8 mouse cellular contexts compared by ENCODE assay signal in genomic region chr13:22033741-22034442, GRCm38 (mm10). TPM values are rescaled to one million over a fixed set of nuclear protein-coding genes. Genes with fewer than 3 reads are reported as not detected.
DNase-seq lines count a peak whose midpoint lies in the region; ATAC-seq and TF ChIP-seq lines count a peak whose summit lies in the region.

No protein-coding gene starts in this region.

- H3K27ac ChIP-seq in kidney, postnatal 0 days = peak overlapping the region; percentile 60; the same call in 1 of the 2 replicates
- H3K27ac ChIP-seq in bone marrow macrophage, adult 2 months (ENCODE audit: insufficient read depth, low read depth, low read length) = peak overlapping the region; percentile 73
- H3K27ac ChIP-seq in hindbrain, embryonic 12.5 days = no peak overlapping the region
- H3K27ac ChIP-seq in midbrain, embryonic 12.5 days (replicated peaks) = peak overlapping the region; percentile 85; the same call in 1 of the 2 replicates

- TF ChIP-seq CTCF in kidney, postnatal 0 days (IDR thresholded peaks at IDR 0.05; ENCODE audit: low read depth) = no peak
- TF ChIP-seq CTCF in bone marrow macrophage, adult 2 months (IDR thresholded peaks at IDR 0.05; ENCODE audit: low read depth, low read length) = no peak

- 41% methylated on average over 5 of the region's 5 CpGs for WGBS in kidney, postnatal 0 days
- WGBS in hindbrain, embryonic 12.5 days = 57% methylated on average over 5 of the region's 5 CpGs
- WGBS in midbrain, embryonic 12.5 days = 53% methylated on average over 5 of the region's 5 CpGs

- H3K9ac ChIP-seq in kidney, postnatal 0 days (ENCODE audit: low read depth, low read length) = 0 out of 2 replicates have a peak overlapping the region, but pooled peaks have one; percentile 14
- peak overlapping the region; percentile 52 for H3K9ac ChIP-seq in hindbrain, embryonic 12.5 days
- H3K9ac ChIP-seq in midbrain, embryonic 12.5 days (replicated peaks) = peak overlapping the region; percentile 65; the same call in 1 of the 2 replicates

- peak overlapping the region; percentile 64 for H3K4me2 ChIP-seq in kidney, postnatal 0 days (ENCODE audit: low read length)
- peak overlapping the region; percentile 70 for H3K4me2 ChIP-seq in hindbrain, embryonic 12.5 days (replicated peaks)
- peak overlapping the region; percentile 67 for H3K4me2 ChIP-seq in midbrain, embryonic 12.5 days (replicated peaks)

- no peak for TF ChIP-seq POLR2A in bone marrow macrophage, adult 2 months (IDR thresholded peaks at IDR 0.05; ENCODE audit: borderline replicate concordance, low read depth, low read length)

- peaks cover 6% of the 10 kb centered on the region; the same call in 1 of the 2 replicates for H3K4me1 ChIP-seq in kidney, postnatal 0 days (replicated peaks; ENCODE audit: insufficient read depth, low read length)
- peaks cover 8% of the 10 kb centered on the region; the same call in 1 of the 2 replicates for H3K4me1 ChIP-seq in bone marrow macrophage, adult 2 months (ENCODE audit: control insufficient read depth, insufficient read depth, low read length)
- H3K4me1 ChIP-seq in hindbrain, embryonic 12.5 days = peaks cover 18% of the 10 kb centered on the region
- peaks cover 21% of the 10 kb centered on the region for H3K4me1 ChIP-seq in midbrain, embryonic 12.5 days

- H3K36me3 ChIP-seq in kidney, postnatal 0 days (ENCODE audit: insufficient read depth, low read length) = no peaks in the 10 kb centered on the region
- no peaks in the 10 kb centered on the region for H3K36me3 ChIP-seq in hindbrain, embryonic 12.5 days
- no peaks in the 10 kb centered on the region for H3K36me3 ChIP-seq in midbrain, embryonic 12.5 days

- H3K4me3 ChIP-seq in kidney, postnatal 0 days (replicated peaks; ENCODE audit: low read depth, low read length) = 0 out of 2 replicates have a peak overlapping the region, but pooled peaks have one; percentile 37
- H3K4me3 ChIP-seq in bone marrow macrophage, adult 2 months (ENCODE audit: insufficient read depth, low read length) = peak overlapping the region; percentile 54
- peak overlapping the region; percentile 40 for H3K4me3 ChIP-seq in hindbrain, embryonic 12.5 days
- peak overlapping the region; percentile 42 for H3K4me3 ChIP-seq in midbrain, embryonic 12.5 days

- no peak for ATAC-seq in kidney, postnatal 0 days (replicated peaks; ENCODE audit: low FRiP score, low read depth)
- no peak for ATAC-seq in hindbrain, embryonic 12.5 days (ENCODE audit: low FRiP score)
- no peak for ATAC-seq in midbrain, embryonic 12.5 days (ENCODE audit: low FRiP score, low read depth)

- no peak for DNase-seq in kidney, postnatal 0 days (ENCODE audit: low spot score)
- DNase-seq in kidney, postnatal 4 days = no peak
- no peak for DNase-seq in spleen, postnatal 36 days (ENCODE audit: low spot score in 2 of 2)
- no peak for DNase-seq in natural killer cell, adult 2 months (ENCODE audit: low spot score in 2 of 2)
- no peak for DNase-seq in left cerebral cortex, adult 18-20 months (ENCODE audit: low spot score in 2 of 2)

- H3K9me3 ChIP-seq in kidney, postnatal 0 days (replicated peaks; ENCODE audit: low read length) = no peaks in the 10 kb centered on the region
- H3K9me3 ChIP-seq in hindbrain, embryonic 12.5 days (replicated peaks) = no peaks in the 10 kb centered on the region
- no peaks in the 10 kb centered on the region for H3K9me3 ChIP-seq in midbrain, embryonic 12.5 days

- H3K27me3 ChIP-seq in kidney, postnatal 0 days (ENCODE audit: insufficient read depth, low read length) = no peaks in the 10 kb centered on the region
- no peaks in the 10 kb centered on the region for H3K27me3 ChIP-seq in hindbrain, embryonic 12.5 days
- H3K27me3 ChIP-seq in midbrain, embryonic 12.5 days = no peaks in the 10 kb centered on the region

RNA-seq across cellular contexts. Expression of gene Hist1h2ah, which starts 1.5 kb away (rescaled TPM):
- polyA plus RNA-seq in kidney, postnatal 0 days (2015; fragmentation: Nextera tagmentation; extraction: Ambion mirVana) = 4.0 and 4.5 TPM in 2 replicates
- polyA plus RNA-seq in bone marrow macrophage, adult 2 months (2012; ENCODE audit: insufficient read depth, insufficient read length, missing spikeins) = not detected in 2 replicates
- 17.9 TPM in 1 of 2 replicates, not detected in the other for polyA plus RNA-seq in hindbrain, embryonic 12.5 days (2016; fragmentation: Nextera tagmentation; extraction: Ambion mirVana)
- polyA plus RNA-seq in midbrain, embryonic 12.5 days (2016; fragmentation: Nextera tagmentation; extraction: Ambion mirVana) = 10.1 and 11.3 TPM in 2 replicates
- 10 to 100 TPM; 24.4 to 38.7 TPM for total RNA-seq in left cerebral cortex, adult 18-20 months (2021)

RNA-seq across cellular contexts. Expression of gene Hist1h2bk, which starts 1.8 kb away (rescaled TPM):
- polyA plus RNA-seq in kidney, postnatal 0 days (2015; fragmentation: Nextera tagmentation; extraction: Ambion mirVana) = 4.0 and 4.8 TPM in 2 replicates
- 2.9 and 5.5 TPM in 2 replicates for polyA plus RNA-seq in bone marrow macrophage, adult 2 months (2012; ENCODE audit: insufficient read depth, insufficient read length, missing spikeins)
- 5.5 and 9.1 TPM in 2 replicates for polyA plus RNA-seq in hindbrain, embryonic 12.5 days (2016; fragmentation: Nextera tagmentation; extraction: Ambion mirVana)
- polyA plus RNA-seq in midbrain, embryonic 12.5 days (2016; fragmentation: Nextera tagmentation; extraction: Ambion mirVana) = 7.2 and 8.1 TPM in 2 replicates
- 10 to 100 TPM; 14.5 to 16.1 TPM for total RNA-seq in left cerebral cortex, adult 18-20 months (2021)

RNA-seq across cellular contexts. Expression of gene Hist1h4i, which starts 7.3 kb away (rescaled TPM):
- 15.3 and 17.2 TPM in 2 replicates for polyA plus RNA-seq in kidney, postnatal 0 days (2015; fragmentation: Nextera tagmentation; extraction: Ambion mirVana)
- polyA plus RNA-seq in bone marrow macrophage, adult 2 months (2012; ENCODE audit: insufficient read depth, insufficient read length, missing spikeins) = 7.5 and 8.2 TPM in 2 replicates
- 18.2 and 20.9 TPM in 2 replicates for polyA plus RNA-seq in hindbrain, embryonic 12.5 days (2016; fragmentation: Nextera tagmentation; extraction: Ambion mirVana)
- 34.4 and 38.6 TPM in 2 replicates for polyA plus RNA-seq in midbrain, embryonic 12.5 days (2016; fragmentation: Nextera tagmentation; extraction: Ambion mirVana)
- total RNA-seq in left cerebral cortex, adult 18-20 months (2021) = 10 to 100 TPM; 71.8 to 81.6 TPM

RNA-seq across cellular contexts. Expression of gene Hist1h2ag, which starts 8.9 kb away (rescaled TPM):
- 33.8 and 48.4 TPM in 2 replicates for polyA plus RNA-seq in kidney, postnatal 0 days (2015; fragmentation: Nextera tagmentation; extraction: Ambion mirVana)
- polyA plus RNA-seq in bone marrow macrophage, adult 2 months (2012; ENCODE audit: insufficient read depth, insufficient read length, missing spikeins) = 5.0 and 7.4 TPM in 2 replicates
- 52.7 and 56.3 TPM in 2 replicates for polyA plus RNA-seq in hindbrain, embryonic 12.5 days (2016; fragmentation: Nextera tagmentation; extraction: Ambion mirVana)
- 62.2 and 69.7 TPM in 2 replicates for polyA plus RNA-seq in midbrain, embryonic 12.5 days (2016; fragmentation: Nextera tagmentation; extraction: Ambion mirVana)
- 10 to 100 TPM in 1 of 2 experiments, 1 to 10 TPM in 1; 7.5 to 13.7 TPM for total RNA-seq in left cerebral cortex, adult 18-20 months (2021)

RNA-seq across cellular contexts. Expression of gene Hist1h2bj, which starts 9.1 kb away (rescaled TPM):
- polyA plus RNA-seq in kidney, postnatal 0 days (2015; fragmentation: Nextera tagmentation; extraction: Ambion mirVana) = 8.5 and 10.2 TPM in 2 replicates
- 1.4 and 4.4 TPM in 2 replicates for polyA plus RNA-seq in bone marrow macrophage, adult 2 months (2012; ENCODE audit: insufficient read depth, insufficient read length, missing spikeins)
- 7.2 and 11.9 TPM in 2 replicates for polyA plus RNA-seq in hindbrain, embryonic 12.5 days (2016; fragmentation: Nextera tagmentation; extraction: Ambion mirVana)
- polyA plus RNA-seq in midbrain, embryonic 12.5 days (2016; fragmentation: Nextera tagmentation; extraction: Ambion mirVana) = 13.1 and 15.4 TPM in 2 replicates
- 10 to 100 TPM in 1 of 2 experiments, 1 to 10 TPM in 1; 9.3 to 11.7 TPM for total RNA-seq in left cerebral cortex, adult 18-20 months (2021)

Comparison
In these comparisons a context has a peak if more than half of its experiments do, and no peak if none do; other contexts are left out.
1. H3K9ac ChIP-seq: peak in every context shown above with its lines; median percentile 65 in midbrain, embryonic 12.5 days; 52 in hindbrain, embryonic 12.5 days; 14 in kidney, postnatal 0 days.